Mouse (Mus musculus) stomach, postnatal 0 days (tissue): ENCODE results near the gene Slc25a41.

ENCODE experiments used
- CTCF ChIP-seq: IDR thresholded peaks from 2 replicates; pipeline ENCODE4 v1.5.1; 2016; ENCODE audit warnings: antibody characterized with exemption, low read depth, mild to moderate bottlenecking, moderate library complexity
- EP300 ChIP-seq: optimal IDR thresholded peaks from 2 replicates; pipeline ENCODE3; 2016; ENCODE audit warnings: antibody characterized with exemption

DNA sequence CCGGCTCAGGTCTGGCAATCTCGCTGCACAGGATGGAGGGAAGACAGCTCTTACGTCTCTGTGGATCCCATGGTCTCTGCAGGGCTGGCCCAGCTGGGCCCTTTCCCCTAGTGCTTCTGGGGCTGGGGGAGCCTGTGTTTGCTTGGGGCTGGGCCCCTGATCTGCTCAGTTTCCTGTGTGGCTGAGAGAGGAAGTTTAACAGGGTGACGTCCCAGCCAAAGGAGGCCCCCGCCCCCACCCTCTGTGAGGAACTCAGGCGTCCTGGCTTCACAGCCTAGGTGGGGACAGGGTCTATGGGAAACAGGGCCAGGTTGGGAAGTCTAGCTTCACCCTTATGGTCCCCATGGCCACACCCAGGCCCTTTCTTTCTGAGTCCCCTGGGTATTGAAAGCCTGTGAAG is 36.9 kb upstream of the Slc25a41 start, which contains the start of gene Dennd1c:
- TF ChIP-seq CTCF (no peak), EP300 (no peak)
